ENCODE assay signal across 16 mouse cellular contexts in genomic region chr14:21545529-21545928, GRCm38 (mm10).
DNase-seq lines count a peak whose midpoint lies in the region; ATAC-seq and TF ChIP-seq lines count a peak whose summit lies in the region.
"Had no signal": no experiment of that assay in that cellular context is flagged by ENCODE, and none has a peak within 500 bp of the region (broad histone marks: within the 10 kb centered on the region; RNA-seq: fewer than 3 reads in every experiment).

No protein-coding gene starts in this region.

- peaks cover 2% of the 10 kb centered on the region for H3K79me3 ChIP-seq in C2C12 (ENCODE audit: low read depth)

- peak; percentile 58 for DNase-seq in gastrocnemius, adult 18-20 months (ENCODE audit: low spot score)
- DNase-seq in gastrocnemius, postnatal 4 days (ENCODE audit: low spot score in 2 of 2), result no peak
- DNase-seq in kidney, adult 18-20 months, result no peak
- DNase-seq in lung, adult 2 months, result no peak
- no peak for DNase-seq in spleen, postnatal 10 days (ENCODE audit: low spot score in 2 of 2)
- DNase-seq: adrenal gland, postnatal 10 days; cerebellum, adult 9-10 months; thymus, postnatal 4 days had no signal

- H3K4me3 ChIP-seq in C2C12 (ENCODE audit: insufficient read depth, poor library complexity, severe bottlenecking), result no peak overlapping the region
- H3K4me3 ChIP-seq in forebrain, embryonic 15.5 days, result no peak overlapping the region
- no peak overlapping the region for H3K4me3 ChIP-seq in midbrain, embryonic 12.5 days
- no peak overlapping the region for H3K4me3 ChIP-seq in lung, adult 2 months (replicated peaks; ENCODE audit: extremely low read depth, low read depth, low read length)
- H3K4me3 ChIP-seq: heart, embryonic 10.5 days; limb, embryonic 10.5 days; liver, embryonic 15.5 days; neural tube, embryonic 15.5 days had no signal

- no peak for TF ChIP-seq CTCF in C2C12 (IDR thresholded peaks at IDR 0.05; ENCODE audit: control insufficient read depth, insufficient read depth, insufficient read length)
- no peak for TF ChIP-seq CTCF in lung, adult 2 months (IDR thresholded peaks at IDR 0.05; ENCODE audit: insufficient read depth, low read length)

- peaks cover 31% of the 10 kb centered on the region for H3K79me2 ChIP-seq in C2C12 (ENCODE audit: control insufficient read depth, insufficient read depth)

- no peak overlapping the region for H3K9ac ChIP-seq in forebrain, embryonic 15.5 days (replicated peaks)
- H3K9ac ChIP-seq in midbrain, embryonic 12.5 days (replicated peaks), result no peak overlapping the region
- H3K9ac ChIP-seq: liver, embryonic 15.5 days; neural tube, embryonic 15.5 days had no signal

- peak overlapping the region; percentile 12 for H3ac ChIP-seq in C2C12 (ENCODE audit: control insufficient read depth, insufficient read length, low read depth)

- WGBS in forebrain, embryonic 15.5 days, result 61% methylated on average over 4 of the region's 4 CpGs
- 73% methylated on average over 4 of the region's 4 CpGs for WGBS in midbrain, embryonic 12.5 days
- 79% methylated on average over 4 of the region's 4 CpGs for WGBS in lung, adult 2 months

- no peaks in the 10 kb centered on the region for H3K9me3 ChIP-seq in forebrain, embryonic 15.5 days
- 0 out of 2 replicates have a peak, but pooled peaks cover 4% of the 10 kb centered on the region for H3K9me3 ChIP-seq in midbrain, embryonic 12.5 days
- H3K9me3 ChIP-seq: heart, embryonic 10.5 days; liver, embryonic 15.5 days had no signal

- peaks cover 47% of the 10 kb centered on the region for H3K4me1 ChIP-seq in forebrain, embryonic 15.5 days
- peaks cover 62% of the 10 kb centered on the region for H3K4me1 ChIP-seq in midbrain, embryonic 12.5 days
- peaks cover 8% of the 10 kb centered on the region for H3K4me1 ChIP-seq in lung, adult 2 months (ENCODE audit: control insufficient read depth, insufficient read depth, low read length)

- no peak for TF ChIP-seq POLR2A in lung, adult 2 months (IDR thresholded peaks at IDR 0.05; ENCODE audit: borderline replicate concordance, extremely low read depth, low read depth, low read length)

- no peak for ATAC-seq in forebrain, embryonic 15.5 days (replicated peaks)
- ATAC-seq in midbrain, embryonic 12.5 days (ENCODE audit: low FRiP score, low read depth), result no peak

- H3K27me3 ChIP-seq in C2C12 (ENCODE audit: control insufficient read depth, insufficient read depth, insufficient read length), result no peaks in the 10 kb centered on the region
- H3K27me3 ChIP-seq in forebrain, embryonic 15.5 days, result no peaks in the 10 kb centered on the region
- H3K27me3 ChIP-seq in midbrain, embryonic 12.5 days, result no peaks in the 10 kb centered on the region
- H3K27me3 ChIP-seq: liver, embryonic 15.5 days; neural tube, embryonic 15.5 days had no signal

- no peaks in the 10 kb centered on the region for H3K36me3 ChIP-seq in C2C12 (ENCODE audit: control insufficient read depth, insufficient read depth)
- peaks cover 12% of the 10 kb centered on the region; the same call in 1 of the 2 replicates for H3K36me3 ChIP-seq in forebrain, embryonic 15.5 days
- H3K36me3 ChIP-seq in midbrain, embryonic 12.5 days, result peaks cover 11% of the 10 kb centered on the region

- no peak overlapping the region for H3K4me2 ChIP-seq in forebrain, embryonic 15.5 days (replicated peaks)
- no peak overlapping the region for H3K4me2 ChIP-seq in midbrain, embryonic 12.5 days (replicated peaks)
- H3K4me2 ChIP-seq: liver, embryonic 15.5 days; neural tube, embryonic 15.5 days had no signal

- 0 out of 2 replicates have a peak overlapping the region, but pooled peaks have one; percentile 24 for H3K27ac ChIP-seq in forebrain, embryonic 15.5 days (replicated peaks)
- peak overlapping the region; percentile 59 for H3K27ac ChIP-seq in midbrain, embryonic 12.5 days (replicated peaks)
- H3K27ac ChIP-seq: limb, embryonic 10.5 days; liver, embryonic 15.5 days; neural tube, embryonic 15.5 days; stomach, postnatal 0 days had no signal

TF ChIP-seq in C2C12, 6 proteins besides CTCF, POLR2A, EP300 and RAD21:
- TF ChIP-seq USF1 (IDR thresholded peaks at IDR 0.05; ENCODE audit: low read depth) (peak; percentile 58), MAX (IDR thresholded peaks at IDR 0.05) (no peak), CEBPB (IDR thresholded peaks at IDR 0.05; ENCODE audit: low read depth) (no peak)
